Mouse (Mus musculus): Measurements from ENCODE around the gene Kcne1.

Kcne1 gene

GRCm38 (mm10) chr16:92301989-92302388 lies 57.3 kb downstream of the Kcne1 start:
- no peak for DNase-seq

GRCm38 (mm10) chr16:92301412-92301806 lies 57.9 kb downstream of the Kcne1 start:
- DNase-seq: no peak

DNA sequence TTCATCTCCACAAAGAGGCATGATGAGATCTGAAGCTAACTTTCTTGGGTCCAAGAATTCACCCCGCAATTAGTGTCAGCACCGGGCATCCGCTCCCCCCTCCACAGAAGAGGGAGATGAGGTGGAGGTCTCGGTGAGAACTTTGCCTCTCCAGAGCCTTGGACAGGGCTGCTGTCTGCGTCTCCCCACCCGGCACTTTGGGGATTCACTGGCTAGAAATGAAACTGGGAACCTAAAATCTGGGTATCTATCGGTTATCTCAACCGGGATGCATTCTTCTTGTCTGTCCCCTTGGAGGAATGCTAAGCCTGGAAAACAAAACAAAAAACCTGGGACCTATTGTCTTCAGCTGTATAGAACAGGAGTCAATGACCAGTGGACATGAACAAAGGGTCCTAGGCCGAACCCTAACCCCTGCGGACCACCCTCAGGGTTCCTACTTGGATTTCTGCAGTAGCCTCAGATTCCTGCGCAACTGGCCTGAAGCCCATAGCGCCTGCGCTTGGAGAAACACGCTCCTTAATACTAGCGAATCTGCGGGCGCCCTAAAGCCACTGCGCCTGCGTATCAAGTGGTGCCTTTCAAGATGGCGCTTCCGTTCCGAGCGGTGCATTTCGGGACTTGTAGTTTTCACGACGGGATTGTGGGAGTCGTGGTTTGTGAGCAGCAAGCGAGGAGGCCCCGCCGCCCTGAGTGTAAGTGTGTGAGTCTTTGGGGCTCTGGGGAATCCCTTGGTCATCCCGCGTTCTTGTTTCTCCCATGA lies 58.4 kb downstream of the Kcne1 start, which contains the start of gene Smim11:
Gene Smim11, plus strand, starts transcription at position 638 of the 763 bp plus-strand sequence.
- DNase-seq: peak; percentile 94

All from right cerebral cortex, postnatal 25 days (tissue).